Mouse (Mus musculus): ENCODE measurements at regions not wholly inside any gene's neighbourhood (a gene's known extent, or its start where the extent isn't known, plus 50 kb on each side); places are given as distances from the start of the nearest gene placed in this dataset.

DNA sequence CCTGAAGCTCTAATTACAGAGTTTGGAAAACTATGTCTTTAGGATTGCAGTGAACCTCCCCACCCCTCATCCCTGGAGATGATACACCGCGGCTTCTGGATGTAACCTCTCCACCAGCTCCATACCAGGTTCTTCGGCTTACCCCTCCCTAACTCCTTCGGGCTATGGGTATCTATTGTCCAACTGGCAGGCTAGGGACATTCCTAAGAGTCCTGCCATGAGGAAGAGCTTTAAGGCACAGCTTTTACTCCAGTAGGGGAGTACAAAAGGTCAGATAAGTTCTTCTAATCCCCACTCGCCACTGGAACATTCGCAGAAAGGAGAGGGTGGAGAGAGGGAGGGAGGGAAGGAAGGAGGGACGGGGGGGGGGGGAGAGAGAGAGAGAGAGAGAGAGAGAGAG, 188.5 kb upstream of the Bcl6 start:
- TF ChIP-seq CTCF (IDR thresholded peaks at IDR 0.05; ENCODE audit: low read depth): no peak
- TF ChIP-seq EP300 (IDR thresholded peaks at IDR 0.05; ENCODE audit: low read depth): no peak

All from liver, embryonic 14.5 days (tissue).